In the genomic region with DNA sequence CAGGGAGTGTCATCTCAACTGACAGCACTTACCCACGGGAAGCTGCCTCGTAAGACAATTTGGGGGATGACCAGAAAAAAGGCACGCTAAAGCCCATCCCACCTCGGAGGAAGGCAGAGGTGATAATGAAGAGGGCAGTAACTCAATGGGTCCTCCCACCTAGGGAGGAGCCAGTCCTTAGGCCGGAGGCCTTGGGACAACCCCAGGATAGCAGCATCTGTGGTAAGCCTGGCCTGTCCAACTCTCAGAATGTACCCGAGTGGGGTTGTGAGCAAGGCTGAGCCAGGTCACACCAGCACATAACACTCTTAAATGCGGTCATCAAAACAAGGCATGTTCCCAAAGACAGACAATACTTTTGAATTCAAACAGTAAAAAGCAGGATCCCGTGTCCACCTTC, we compare ENCODE assay signal across 8 mouse cellular contexts. TPM values are rescaled to one million over a fixed set of nuclear protein-coding genes. Genes with fewer than 3 reads are reported as not detected.
DNase-seq lines count a peak whose midpoint lies in the region; ATAC-seq and TF ChIP-seq lines count a peak whose summit lies in the region.

No protein-coding gene starts in this region.

- no peaks in the 10 kb centered on the region for H3K9me3 ChIP-seq in lung, embryonic 15.5 days
- H3K9me3 ChIP-seq in embryonic facial prominence, embryonic 11.5 days (replicated peaks; ENCODE audit: control insufficient read depth, low read length) = no peaks in the 10 kb centered on the region
- no peaks in the 10 kb centered on the region for H3K9me3 ChIP-seq in hindbrain, embryonic 16.5 days (ENCODE audit: control insufficient read depth, low read length)
- H3K9me3 ChIP-seq in liver, embryonic 14.5 days (ENCODE audit: control insufficient read depth, low read length) = no peaks in the 10 kb centered on the region

- TF ChIP-seq EP300 in liver, embryonic 14.5 days (IDR thresholded peaks at IDR 0.05; ENCODE audit: low read depth) = no peak

- no peak overlapping the region for H3K27ac ChIP-seq in lung, embryonic 15.5 days
- H3K27ac ChIP-seq in embryonic facial prominence, embryonic 11.5 days (replicated peaks; ENCODE audit: low read depth, low read length) = no peak overlapping the region
- H3K27ac ChIP-seq in hindbrain, embryonic 16.5 days (ENCODE audit: low read depth, low read length) = no peak overlapping the region
- peak overlapping the region; percentile 28 for H3K27ac ChIP-seq in liver, embryonic 14.5 days

- peak overlapping the region; percentile 77 for H3K4me3 ChIP-seq in lung, embryonic 15.5 days
- H3K4me3 ChIP-seq in embryonic facial prominence, embryonic 11.5 days (ENCODE audit: low read depth, low read length) = peak overlapping the region; percentile 99
- peak overlapping the region; percentile 97 for H3K4me3 ChIP-seq in hindbrain, embryonic 16.5 days (ENCODE audit: low read length)
- H3K4me3 ChIP-seq in liver, embryonic 14.5 days (ENCODE audit: insufficient read depth in 1 of 2, low read depth in 2 of 2, low read length in 2 of 2) = peak overlapping the region; percentile 90 to 97

- 30% methylated on average over 8 of the region's 8 CpGs for WGBS in lung, embryonic 15.5 days
- 58% methylated on average over 8 of the region's 8 CpGs for WGBS in embryonic facial prominence, embryonic 11.5 days
- 53% methylated on average over 8 of the region's 8 CpGs for WGBS in hindbrain, embryonic 16.5 days
- WGBS in liver, embryonic 14.5 days (ENCODE audit: insufficient replicate concordance) = 15% methylated on average over 8 of the region's 8 CpGs

- no peak for ATAC-seq in lung, embryonic 15.5 days (ENCODE audit: borderline replicate concordance, extremely low read depth, low FRiP score, low TSS enrichment)
- no peak for ATAC-seq in embryonic facial prominence, embryonic 11.5 days (replicated peaks; ENCODE audit: insufficient number of reproducible peaks, low FRiP score, low TSS enrichment, low read depth)
- no peak for ATAC-seq in hindbrain, embryonic 16.5 days
- ATAC-seq in liver, embryonic 14.5 days (ENCODE audit: insufficient read depth) = no peak

- peak overlapping the region; percentile 100 for H3K9ac ChIP-seq in lung, embryonic 15.5 days
- H3K9ac ChIP-seq in embryonic facial prominence, embryonic 11.5 days (replicated peaks; ENCODE audit: low read length) = peak overlapping the region; percentile 99
- H3K9ac ChIP-seq in hindbrain, embryonic 16.5 days (ENCODE audit: low read depth, low read length) = peak overlapping the region; percentile 39
- H3K9ac ChIP-seq in liver, embryonic 14.5 days (replicated peaks) = peak overlapping the region; percentile 86

- no peaks in the 10 kb centered on the region for H3K27me3 ChIP-seq in lung, embryonic 15.5 days
- no peaks in the 10 kb centered on the region for H3K27me3 ChIP-seq in embryonic facial prominence, embryonic 11.5 days (ENCODE audit: control insufficient read depth, insufficient read depth, low read length)
- H3K27me3 ChIP-seq in hindbrain, embryonic 16.5 days (replicated peaks; ENCODE audit: control insufficient read depth, insufficient read depth, low read length) = no peaks in the 10 kb centered on the region
- no peaks in the 10 kb centered on the region for H3K27me3 ChIP-seq in liver, embryonic 14.5 days (ENCODE audit: control insufficient read depth, insufficient read depth, low read length)

- peak overlapping the region; percentile 86 for H3K4me2 ChIP-seq in lung, embryonic 15.5 days
- H3K4me2 ChIP-seq in embryonic facial prominence, embryonic 11.5 days (ENCODE audit: low read depth, low read length) = peak overlapping the region; percentile 87
- H3K4me2 ChIP-seq in hindbrain, embryonic 16.5 days (ENCODE audit: low read length) = peak overlapping the region; percentile 91
- peak overlapping the region; percentile 98 for H3K4me2 ChIP-seq in liver, embryonic 14.5 days (ENCODE audit: low read depth)

- peaks cover 17% of the 10 kb centered on the region for H3K4me1 ChIP-seq in lung, embryonic 15.5 days
- H3K4me1 ChIP-seq in embryonic facial prominence, embryonic 11.5 days (ENCODE audit: control insufficient read depth, insufficient read depth, low read length) = no peaks in the 10 kb centered on the region
- peaks cover 19% of the 10 kb centered on the region for H3K4me1 ChIP-seq in hindbrain, embryonic 16.5 days (ENCODE audit: control insufficient read depth, insufficient read depth, low read depth, low read length)
- peaks cover 23 to 29% of the 10 kb centered on the region in 2 experiments for H3K4me1 ChIP-seq in liver, embryonic 14.5 days (replicated peaks; ENCODE audit: control insufficient read depth in 2 of 2, insufficient read depth in 2 of 2, low read length in 1 of 2)

- DNase-seq in lung, postnatal 4 days = no peak
- no peak for DNase-seq in embryonic facial prominence, embryonic 11.5 days (ENCODE audit: low spot score)
- peak; percentile 63 to 68 (median 66) for DNase-seq in liver, embryonic 14.5 days (ENCODE audit: low read depth in 3 of 3, low spot score in 3 of 3)
- no peak for DNase-seq in urinary bladder, postnatal 4 days (ENCODE audit: low spot score in 2 of 2)
- no peak for DNase-seq in gastrocnemius, postnatal 25 days
- no peak for DNase-seq in T-cell, adult 2 months (ENCODE audit: low spot score)

- peaks cover 43% of the 10 kb centered on the region for H3K36me3 ChIP-seq in lung, embryonic 15.5 days
- peaks cover 15% of the 10 kb centered on the region for H3K36me3 ChIP-seq in embryonic facial prominence, embryonic 11.5 days (replicated peaks; ENCODE audit: control insufficient read depth, insufficient read depth, low read depth, low read length)
- H3K36me3 ChIP-seq in hindbrain, embryonic 16.5 days (ENCODE audit: control insufficient read depth, insufficient read depth, low read length) = peaks cover 23% of the 10 kb centered on the region
- H3K36me3 ChIP-seq in liver, embryonic 14.5 days (replicated peaks; ENCODE audit: control insufficient read depth, insufficient read depth, low read depth) = peaks cover 42% of the 10 kb centered on the region

- TF ChIP-seq CTCF in liver, embryonic 14.5 days (IDR thresholded peaks at IDR 0.05; ENCODE audit: low read depth) = no peak

RNA-seq across cellular contexts. Expression of a gene that starts 1.6 kb away (rescaled TPM):
- 42.1 and 44.1 TPM in 2 replicates for polyA plus RNA-seq in lung, embryonic 15.5 days (2015; fragmentation: Nextera tagmentation; extraction: Ambion mirVana)
- 38.7 and 40.0 TPM in 2 replicates for polyA plus RNA-seq in embryonic facial prominence, embryonic 11.5 days (2014; fragmentation: Nextera tagmentation; extraction: Ambion mirVana)
- 14.4 and 20.1 TPM in 2 replicates for polyA plus RNA-seq in hindbrain, embryonic 16.5 days (2015; fragmentation: Nextera tagmentation; extraction: Ambion mirVana)
- 33.6 and 35.6 TPM in 2 replicates for polyA plus RNA-seq in liver, embryonic 14.5 days (2012; rRNA removed)
- polyA plus RNA-seq in liver, embryonic 14.5 days (2014; fragmentation: Nextera tagmentation; extraction: Ambion mirVana) = 24.1 and 28.1 TPM in 2 replicates
- 10 to 100 TPM; 23.4 to 24.1 TPM for total RNA-seq in gastrocnemius, postnatal 25 days (2021)

RNA-seq across cellular contexts. Expression of a gene that starts 11.8 kb away (rescaled TPM):
- 0.12 TPM in 1 of 2 replicates, not detected in the other for polyA plus RNA-seq in lung, embryonic 15.5 days (2015; fragmentation: Nextera tagmentation; extraction: Ambion mirVana)
- not detected in 2 replicates for polyA plus RNA-seq in embryonic facial prominence, embryonic 11.5 days (2014; fragmentation: Nextera tagmentation; extraction: Ambion mirVana)
- polyA plus RNA-seq in hindbrain, embryonic 16.5 days (2015; fragmentation: Nextera tagmentation; extraction: Ambion mirVana) = not detected in 2 replicates
- not detected in 2 replicates for polyA plus RNA-seq in liver, embryonic 14.5 days (2012; rRNA removed)
- polyA plus RNA-seq in liver, embryonic 14.5 days (2014; fragmentation: Nextera tagmentation; extraction: Ambion mirVana) = not detected in 2 replicates
- total RNA-seq in gastrocnemius, postnatal 25 days (2021) = not detected

RNA-seq across cellular contexts. Expression of a gene that starts 18.4 kb away (rescaled TPM):
- polyA plus RNA-seq in lung, embryonic 15.5 days (2015; fragmentation: Nextera tagmentation; extraction: Ambion mirVana) = 0.26 and 0.50 TPM in 2 replicates
- polyA plus RNA-seq in embryonic facial prominence, embryonic 11.5 days (2014; fragmentation: Nextera tagmentation; extraction: Ambion mirVana) = 0.18 TPM in 1 of 2 replicates, not detected in the other
- polyA plus RNA-seq in hindbrain, embryonic 16.5 days (2015; fragmentation: Nextera tagmentation; extraction: Ambion mirVana) = 0.31 and 0.51 TPM in 2 replicates
- polyA plus RNA-seq in liver, embryonic 14.5 days (2012; rRNA removed) = not detected in 2 replicates
- 0.15 TPM in 1 of 2 replicates, not detected in the other for polyA plus RNA-seq in liver, embryonic 14.5 days (2014; fragmentation: Nextera tagmentation; extraction: Ambion mirVana)
- not detected for total RNA-seq in gastrocnemius, postnatal 25 days (2021)

RNA-seq across cellular contexts. Expression of a gene that starts 18.6 kb away (rescaled TPM):
- polyA plus RNA-seq in lung, embryonic 15.5 days (2015; fragmentation: Nextera tagmentation; extraction: Ambion mirVana) = 56.7 and 63.3 TPM in 2 replicates
- 70.1 and 71.1 TPM in 2 replicates for polyA plus RNA-seq in embryonic facial prominence, embryonic 11.5 days (2014; fragmentation: Nextera tagmentation; extraction: Ambion mirVana)
- 60.2 and 68.0 TPM in 2 replicates for polyA plus RNA-seq in hindbrain, embryonic 16.5 days (2015; fragmentation: Nextera tagmentation; extraction: Ambion mirVana)
- 31.6 and 56.5 TPM in 2 replicates for polyA plus RNA-seq in liver, embryonic 14.5 days (2012; rRNA removed)
- 47.3 and 51.3 TPM in 2 replicates for polyA plus RNA-seq in liver, embryonic 14.5 days (2014; fragmentation: Nextera tagmentation; extraction: Ambion mirVana)
- 10 to 100 TPM; 16.1 to 18.7 TPM for total RNA-seq in gastrocnemius, postnatal 25 days (2021)

RNA-seq across cellular contexts. Expression of a gene that starts 29.2 kb away (rescaled TPM):
- polyA plus RNA-seq in lung, embryonic 15.5 days (2015; fragmentation: Nextera tagmentation; extraction: Ambion mirVana) = 55.3 and 57.0 TPM in 2 replicates
- 5.1 and 5.3 TPM in 2 replicates for polyA plus RNA-seq in embryonic facial prominence, embryonic 11.5 days (2014; fragmentation: Nextera tagmentation; extraction: Ambion mirVana)
- 5.1 and 6.3 TPM in 2 replicates for polyA plus RNA-seq in hindbrain, embryonic 16.5 days (2015; fragmentation: Nextera tagmentation; extraction: Ambion mirVana)
- polyA plus RNA-seq in liver, embryonic 14.5 days (2012; rRNA removed) = 4.4 and 5.5 TPM in 2 replicates
- polyA plus RNA-seq in liver, embryonic 14.5 days (2014; fragmentation: Nextera tagmentation; extraction: Ambion mirVana) = 6.1 and 6.5 TPM in 2 replicates
- total RNA-seq in gastrocnemius, postnatal 25 days (2021) = under 1 TPM; 0.77 to 0.99 TPM

Comparison
In these comparisons a context has a peak if more than half of its experiments do, and no peak if none do; other contexts are left out.
1. H3K9ac ChIP-seq: peak in every context shown above with its lines; median percentile 100 in lung, embryonic 15.5 days; 99 in embryonic facial prominence, embryonic 11.5 days; 86 in liver, embryonic 14.5 days; 39 in hindbrain, embryonic 16.5 days.
2. DNase-seq: peak in liver, embryonic 14.5 days (3 of 3); none in lung, postnatal 4 days (0 of 2), embryonic facial prominence, embryonic 11.5 days (single experiment), urinary bladder, postnatal 4 days (0 of 2), gastrocnemius, postnatal 25 days (single experiment) and T-cell, adult 2 months (single experiment).
3. Peak in every context shown above with its lines, with median percentiles within 50 percentile points of each other: H3K4me2 ChIP-seq and H3K4me3 ChIP-seq.